Mouse (Mus musculus): ENCODE results near the gene Csrp2. TPM values are rescaled to one million over a fixed set of nuclear protein-coding genes. Genes with fewer than 3 reads are reported as not detected.

Gene Csrp2
- polyA plus RNA-seq, 1 experiment from 2014 or later = 254 TPM

- H3K4me3 ChIP-seq (ENCODE audit: low read length) = no peak overlapping the region
- H3K9me3 ChIP-seq (ENCODE audit: control insufficient read depth, low read length) = no peaks in the 10 kb centered on the region
- WGBS = 48% methylated on average over 3 of the region's 3 CpGs
- H3K9ac ChIP-seq (ENCODE audit: low read depth, low read length) = no peak overlapping the region
- H3K36me3 ChIP-seq (ENCODE audit: control insufficient read depth, insufficient read depth, low read length) = peaks cover 3% of the 10 kb centered on the region; the same call in 1 of the 2 replicates
- H3K27ac ChIP-seq (ENCODE audit: low read length) = no peak overlapping the region
- H3K27me3 ChIP-seq (replicated peaks; ENCODE audit: control insufficient read depth, insufficient read depth, low read length) = no peaks in the 10 kb centered on the region
- ATAC-seq = 0 out of 2 replicates have a peak, but pooled peaks have one; percentile 47
- H3K4me1 ChIP-seq (ENCODE audit: control insufficient read depth, insufficient read depth, low read length) = no peaks in the 10 kb centered on the region; the same call in 1 of the 2 replicates
- H3K4me2 ChIP-seq (ENCODE audit: low read depth, low read length) = no peak overlapping the region
Observed at GRCm38 (mm10) chr10:110974463-110974862, 54.9 kb downstream of the Csrp2 start.

- WGBS = 93% methylated on average over 1 of the region's 1 CpGs
- Histone ChIP-seq H3K4me3 (ENCODE audit: low read length) (no peak overlapping the region), H3K27ac (ENCODE audit: low read length) (no peak overlapping the region), H3K27me3 (replicated peaks; ENCODE audit: control insufficient read depth, insufficient read depth, low read length) (no peaks in the 10 kb centered on the region), H3K9me3 (ENCODE audit: control insufficient read depth, low read length) (no peaks in the 10 kb centered on the region), H3K36me3 (ENCODE audit: control insufficient read depth, insufficient read depth, low read length) (peaks cover 3% of the 10 kb centered on the region; the same call in 1 of the 2 replicates), H3K9ac (ENCODE audit: low read depth, low read length) (no peak overlapping the region), H3K4me1 (ENCODE audit: control insufficient read depth, insufficient read depth, low read length) (no peaks in the 10 kb centered on the region; the same call in 1 of the 2 replicates), H3K4me2 (ENCODE audit: low read depth, low read length) (no peak overlapping the region)
- ATAC-seq = no peak
Observed at GRCm38 (mm10) chr10:110974885-110975284, 55.3 kb downstream of the Csrp2 start.

- ATAC-seq = no peak; the same call in 1 of the 2 replicates
- peaks cover 3% of the 10 kb centered on the region; the same call in 1 of the 2 replicates for H3K36me3 ChIP-seq (ENCODE audit: control insufficient read depth, insufficient read depth, low read length)
Observed at GRCm38 (mm10) chr10:110976046-110976445, 56.5 kb downstream of the Csrp2 start.

DNA sequence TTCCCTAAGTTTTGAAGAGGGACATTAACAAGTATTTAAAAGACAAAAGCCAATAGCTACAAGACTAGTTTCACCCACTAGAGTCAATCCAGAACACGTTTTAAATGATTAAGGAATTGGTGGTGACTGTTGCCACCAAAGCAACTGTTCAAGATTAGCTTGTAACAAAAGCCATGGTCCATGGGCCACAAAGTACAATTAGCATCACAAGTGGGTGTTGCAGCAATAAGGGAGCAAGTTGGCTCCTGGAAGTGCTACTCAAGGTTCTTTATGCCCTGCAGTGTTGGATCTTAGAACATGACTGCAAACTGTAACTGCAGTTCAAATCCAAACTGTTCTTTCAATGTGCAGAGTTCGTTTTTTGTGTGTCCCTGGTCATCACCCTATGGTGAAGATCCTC lies 57.8 kb downstream of the Csrp2 start:
- WGBS = 66% methylated on average over 2 of the region's 2 CpGs
- ATAC-seq = no peak
- H3K4me3 ChIP-seq (ENCODE audit: low read length) = no peak overlapping the region
- H3K4me1 ChIP-seq (ENCODE audit: control insufficient read depth, insufficient read depth, low read length) = no peaks in the 10 kb centered on the region
- H3K27ac ChIP-seq (ENCODE audit: low read length) = no peak overlapping the region
- H3K9me3 ChIP-seq (ENCODE audit: control insufficient read depth, low read length) = no peaks in the 10 kb centered on the region
- H3K4me2 ChIP-seq (ENCODE audit: low read depth, low read length) = no peak overlapping the region
- no peak overlapping the region for H3K9ac ChIP-seq (ENCODE audit: low read depth, low read length)
- H3K36me3 ChIP-seq (ENCODE audit: control insufficient read depth, insufficient read depth, low read length) = peaks cover 3% of the 10 kb centered on the region; the same call in 1 of the 2 replicates
- no peaks in the 10 kb centered on the region for H3K27me3 ChIP-seq (replicated peaks; ENCODE audit: control insufficient read depth, insufficient read depth, low read length)

More at GRCm38 (mm10) chr10:110976046-110976445, 56.5 kb downstream of the Csrp2 start:
- Histone ChIP-seq H3K4me3 (ENCODE audit: low read length) (no peak overlapping the region), H3K9me3 (ENCODE audit: control insufficient read depth, low read length) (no peaks in the 10 kb centered on the region), H3K4me1 (ENCODE audit: control insufficient read depth, insufficient read depth, low read length) (no peaks in the 10 kb centered on the region; the same call in 1 of the 2 replicates), H3K27me3 (replicated peaks; ENCODE audit: control insufficient read depth, insufficient read depth, low read length) (no peaks in the 10 kb centered on the region), H3K9ac (ENCODE audit: low read depth, low read length) (no peak overlapping the region), H3K27ac (ENCODE audit: low read length) (no peak overlapping the region), H3K4me2 (ENCODE audit: low read depth, low read length) (no peak overlapping the region)
- WGBS = 9% methylated on average over 1 of the region's 1 CpGs

GRCm38 (mm10) chr10:110979431-110979830 lies 59.8 kb downstream of the Csrp2 start:
- H3K9ac ChIP-seq (ENCODE audit: low read depth, low read length) = no peak overlapping the region
- H3K4me2 ChIP-seq (ENCODE audit: low read depth, low read length) = no peak overlapping the region
- no peaks in the 10 kb centered on the region for H3K9me3 ChIP-seq (ENCODE audit: control insufficient read depth, low read length)
- H3K36me3 ChIP-seq (ENCODE audit: control insufficient read depth, insufficient read depth, low read length) = peaks cover 3% of the 10 kb centered on the region; the same call in 1 of the 2 replicates
- H3K27me3 ChIP-seq (replicated peaks; ENCODE audit: control insufficient read depth, insufficient read depth, low read length) = no peaks in the 10 kb centered on the region
- WGBS = 85% methylated on average over 2 of the region's 2 CpGs
- no peaks in the 10 kb centered on the region for H3K4me1 ChIP-seq (ENCODE audit: control insufficient read depth, insufficient read depth, low read length)
- ATAC-seq = no peak
- H3K27ac ChIP-seq (ENCODE audit: low read length) = no peak overlapping the region
- H3K4me3 ChIP-seq (ENCODE audit: low read length) = no peak overlapping the region

DNA sequence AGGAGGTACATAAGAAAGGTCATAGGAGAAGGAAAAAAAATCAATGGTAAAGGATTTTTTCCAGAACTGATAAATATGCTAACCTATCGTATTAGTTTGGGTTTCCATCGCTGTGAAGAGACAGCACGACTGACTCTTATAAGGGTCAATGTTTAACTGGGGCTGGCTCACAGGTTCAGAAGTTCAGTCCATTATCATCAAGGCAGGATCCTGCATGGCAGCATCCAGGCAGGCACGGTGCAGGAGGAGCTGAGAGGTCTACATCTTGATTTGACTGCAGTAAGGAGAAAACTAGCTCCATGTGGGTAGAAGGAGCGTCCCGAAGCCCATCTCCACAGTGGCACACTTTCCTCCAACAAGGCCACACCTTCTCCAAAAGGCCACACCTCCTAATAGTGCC lies 60.9 kb downstream of the Csrp2 start:
- Histone ChIP-seq H3K36me3 (ENCODE audit: control insufficient read depth, insufficient read depth, low read length) (no peaks in the 10 kb centered on the region), H3K9me3 (ENCODE audit: control insufficient read depth, low read length) (no peaks in the 10 kb centered on the region), H3K4me3 (ENCODE audit: low read length) (no peak overlapping the region), H3K4me1 (ENCODE audit: control insufficient read depth, insufficient read depth, low read length) (no peaks in the 10 kb centered on the region), H3K9ac (ENCODE audit: low read depth, low read length) (no peak overlapping the region), H3K27ac (ENCODE audit: low read length) (no peak overlapping the region), H3K27me3 (replicated peaks; ENCODE audit: control insufficient read depth, insufficient read depth, low read length) (no peaks in the 10 kb centered on the region), H3K4me2 (ENCODE audit: low read depth, low read length) (no peak overlapping the region)
- peak; percentile 78 for ATAC-seq
- WGBS = 71% methylated on average over 6 of the region's 6 CpGs

DNA sequence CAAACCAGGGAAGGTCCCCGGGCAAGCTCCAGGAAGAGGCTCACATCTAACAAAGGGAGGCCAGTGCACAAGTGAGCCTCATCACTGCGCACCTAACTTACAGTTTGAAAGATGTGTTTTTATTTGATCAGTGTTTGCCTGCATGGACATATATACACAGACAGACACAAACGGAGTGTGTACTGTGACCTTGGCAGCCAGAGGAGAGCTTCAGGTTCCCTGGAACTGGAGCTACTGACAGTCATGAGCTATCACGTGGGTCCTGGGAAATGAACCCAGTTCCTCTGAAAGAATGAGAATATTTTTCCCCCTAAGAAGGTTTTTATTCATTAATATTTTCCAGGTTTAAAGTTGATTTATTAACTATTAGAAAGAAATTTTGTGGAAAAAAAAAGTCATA lies 63.2 kb downstream of the Csrp2 start:
- H3K4me3 ChIP-seq (ENCODE audit: low read length) = no peak overlapping the region
- no peak overlapping the region for H3K9ac ChIP-seq (ENCODE audit: low read depth, low read length)
- ATAC-seq = no peak
- no peaks in the 10 kb centered on the region for H3K27me3 ChIP-seq (replicated peaks; ENCODE audit: control insufficient read depth, insufficient read depth, low read length)
- WGBS = 87% methylated on average over 4 of the region's 4 CpGs
- H3K4me1 ChIP-seq (ENCODE audit: control insufficient read depth, insufficient read depth, low read length) = no peaks in the 10 kb centered on the region
- no peaks in the 10 kb centered on the region for H3K36me3 ChIP-seq (ENCODE audit: control insufficient read depth, insufficient read depth, low read length)
- H3K4me2 ChIP-seq (ENCODE audit: low read depth, low read length) = no peak overlapping the region
- H3K27ac ChIP-seq (ENCODE audit: low read length) = no peak overlapping the region
- no peaks in the 10 kb centered on the region for H3K9me3 ChIP-seq (ENCODE audit: control insufficient read depth, low read length)

- Histone ChIP-seq H3K4me2 (ENCODE audit: low read depth, low read length) (no peak overlapping the region), H3K9ac (ENCODE audit: low read depth, low read length) (no peak overlapping the region), H3K9me3 (ENCODE audit: control insufficient read depth, low read length) (no peaks in the 10 kb centered on the region), H3K36me3 (ENCODE audit: control insufficient read depth, insufficient read depth, low read length) (no peaks in the 10 kb centered on the region), H3K27me3 (replicated peaks; ENCODE audit: control insufficient read depth, insufficient read depth, low read length) (no peaks in the 10 kb centered on the region), H3K4me3 (ENCODE audit: low read length) (no peak overlapping the region), H3K27ac (ENCODE audit: low read length) (no peak overlapping the region), H3K4me1 (ENCODE audit: control insufficient read depth, insufficient read depth, low read length) (peaks cover 4% of the 10 kb centered on the region)
- WGBS = 89% methylated on average over 17 of the region's 17 CpGs
- no peak for ATAC-seq
Observed at GRCm38 (mm10) chr10:110986682-110987081, 67.1 kb downstream of the Csrp2 start.
